Mouse (Mus musculus) heart, embryonic 10.5 days (tissue): ENCODE results near the gene Rhno1. TPM values are rescaled to one million over a fixed set of nuclear protein-coding genes. Genes with fewer than 3 reads are reported as not detected.

ENCODE experiments used
- DNase-seq: peaks from one replicate; pipeline ENCODE4 v3.0.0-alpha.2; 2017; ENCODE audit warnings: low spot score
- H3K27ac ChIP-seq: fragments of 300-500 bp; sonication (generic); 2 replicates; pipeline ENCODE4 v1.5.1; 2016; ENCODE audit warnings: mild to moderate bottlenecking
- H3K27me3 ChIP-seq: fragments of 300-500 bp; sonication (generic); 2 replicates; pipeline ENCODE4 v1.6.1; 2016; ENCODE audit warnings: mild to moderate bottlenecking; ENCODE audit not compliant: poor library complexity, insufficient read depth, severe bottlenecking
- H3K36me3 ChIP-seq: fragments of 300-500 bp; sonication (generic); 2 replicates; pipeline ENCODE4 v1.6.1; 2016; ENCODE audit warnings: mild to moderate bottlenecking, moderate library complexity
- H3K4me1 ChIP-seq: fragments of 300-500 bp; sonication (generic); 2 replicates; pipeline ENCODE4 v1.6.1; 2016; ENCODE audit warnings: mild to moderate bottlenecking
- H3K4me3 ChIP-seq: fragments of 300-500 bp; sonication (generic); 2 replicates; pipeline ENCODE4 v1.5.1; 2016; ENCODE audit warnings: mild to moderate bottlenecking, moderate library complexity
- H3K9me3 ChIP-seq: fragments of 300-500 bp; sonication (generic); 2 replicates; pipeline ENCODE4 v1.6.1; 2016; ENCODE audit warnings: mild to moderate bottlenecking, moderate library complexity
- WGBS: fragments of 180-500 bp; shearing (Covaris S2); methylation state at CpG from one replicate; pipeline ENCODE4 v1.1.7; 2016; 5-methylcytosine and 5-hydroxymethylcytosine counted together
- polyA plus RNA-seq: library from polyadenylated mRNA; unstranded; fragments of >200 nt; fragmentation: Nextera tagmentation; extraction: Ambion mirVana; gene quantifications from 2 replicates; pipeline ENCODE4 v1.2.1, GENCODE M21; 2016

Gene Rhno1
- polyA plus RNA-seq, 1 experiment from 2014 or later = 121 TPM

GRCm38 (mm10) chr6:128355201-128355681, 7.5 kb downstream of the Rhno1 start:
- Histone ChIP-seq H3K27ac (peak overlapping the region; percentile 91), H3K4me3 (peak overlapping the region; percentile 88), H3K36me3 (peaks cover 39% of the 10 kb centered on the region), H3K4me1 (peaks cover 9% of the 10 kb centered on the region; the same call in 1 of the 2 replicates), H3K9me3 (no peaks in the 10 kb centered on the region), H3K27me3 (no peaks in the 10 kb centered on the region)
- WGBS = 0% methylated on average over 28 of the region's 28 CpGs
- no peak for DNase-seq

DNA sequence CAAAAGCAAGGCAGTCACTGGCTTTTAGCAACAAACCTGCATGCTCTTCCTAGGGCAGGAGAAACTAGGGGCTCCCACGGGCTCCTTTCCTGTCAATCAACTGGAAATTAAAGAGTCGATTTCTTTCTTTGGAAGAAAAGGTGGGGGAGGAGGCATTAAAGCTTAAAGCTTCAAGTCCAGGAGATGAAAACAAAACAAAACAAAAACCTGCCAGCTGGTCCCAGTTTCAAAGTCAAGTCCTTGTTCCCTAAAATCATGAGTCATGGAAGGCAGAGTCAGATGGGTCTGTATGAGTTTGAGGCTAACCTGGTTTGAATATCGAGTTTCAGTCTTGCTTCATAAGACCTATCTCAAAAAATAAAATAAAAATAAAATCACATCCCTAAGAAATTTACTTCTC, 8.6 kb downstream of the Rhno1 start:
- H3K27ac ChIP-seq = no peak overlapping the region
- DNase-seq = no peak

DNA sequence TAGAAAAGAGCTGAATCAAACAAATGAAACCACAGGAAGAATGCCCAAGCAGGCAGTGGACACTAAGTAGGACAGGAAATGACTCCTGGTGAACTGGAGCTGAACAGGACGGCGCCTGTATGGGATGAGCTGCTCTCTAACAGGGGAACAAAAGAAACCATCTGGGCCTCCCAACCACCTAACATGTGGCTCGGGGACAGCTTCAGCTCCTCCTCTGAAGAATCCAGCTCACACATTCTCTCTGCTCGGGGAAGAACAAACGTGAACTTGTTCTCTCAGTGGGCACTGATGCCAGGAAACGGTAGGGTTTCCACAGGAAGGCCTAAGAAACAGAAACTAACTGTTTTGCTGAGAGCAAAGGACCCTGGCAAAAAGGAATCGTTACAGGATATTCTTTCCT, 13.0 kb downstream of the Rhno1 start:
- H3K27me3 ChIP-seq = no peaks in the 10 kb centered on the region

More for the DNA sequence above, 8.6 kb downstream of the Rhno1 start:
- Histone ChIP-seq H3K9me3 (no peaks in the 10 kb centered on the region), H3K36me3 (peaks cover 39% of the 10 kb centered on the region), H3K4me3 (no peak overlapping the region), H3K27me3 (no peaks in the 10 kb centered on the region), H3K4me1 (peaks cover 7% of the 10 kb centered on the region; the same call in 1 of the 2 replicates)
- 69% methylated on average over 3 of the region's 3 CpGs for WGBS

GRCm38 (mm10) chr6:128346782-128347181, 15.9 kb downstream of the Rhno1 start:
- Histone ChIP-seq H3K27me3 (no peaks in the 10 kb centered on the region), H3K36me3 (peaks cover 17% of the 10 kb centered on the region), H3K4me3 (no peak overlapping the region), H3K4me1 (peaks cover 7% of the 10 kb centered on the region; the same call in 1 of the 2 replicates), H3K9me3 (no peaks in the 10 kb centered on the region), H3K27ac (no peak overlapping the region)
- 91% methylated on average over 6 of the region's 6 CpGs for WGBS
- DNase-seq = no peak

More for the DNA sequence above, 13.0 kb downstream of the Rhno1 start:
- 60% methylated on average over 7 of the region's 7 CpGs for WGBS
- no peaks in the 10 kb centered on the region for H3K9me3 ChIP-seq
- peak overlapping the region; percentile 59 for H3K27ac ChIP-seq
- H3K36me3 ChIP-seq = peaks cover 13% of the 10 kb centered on the region
- DNase-seq = no peak
- peaks cover 5% of the 10 kb centered on the region; the same call in 1 of the 2 replicates for H3K4me1 ChIP-seq
- H3K4me3 ChIP-seq = no peak overlapping the region

- no peaks in the 10 kb centered on the region for H3K9me3 ChIP-seq
- no peak for DNase-seq
- peaks cover 7% of the 10 kb centered on the region; the same call in 1 of the 2 replicates for H3K4me1 ChIP-seq
- no peaks in the 10 kb centered on the region for H3K27me3 ChIP-seq
- H3K36me3 ChIP-seq = peaks cover 11% of the 10 kb centered on the region
- no peak overlapping the region for H3K4me3 ChIP-seq
- 88% methylated on average over 10 of the region's 10 CpGs for WGBS
- H3K27ac ChIP-seq = no peak overlapping the region
Observed at GRCm38 (mm10) chr6:128345623-128346022, 17.1 kb downstream of the Rhno1 start.

GRCm38 (mm10) chr6:128341956-128342723, 20.6 kb downstream of the Rhno1 start:
- no peak for DNase-seq
- 93% methylated on average over 11 of the region's 11 CpGs for WGBS

DNA sequence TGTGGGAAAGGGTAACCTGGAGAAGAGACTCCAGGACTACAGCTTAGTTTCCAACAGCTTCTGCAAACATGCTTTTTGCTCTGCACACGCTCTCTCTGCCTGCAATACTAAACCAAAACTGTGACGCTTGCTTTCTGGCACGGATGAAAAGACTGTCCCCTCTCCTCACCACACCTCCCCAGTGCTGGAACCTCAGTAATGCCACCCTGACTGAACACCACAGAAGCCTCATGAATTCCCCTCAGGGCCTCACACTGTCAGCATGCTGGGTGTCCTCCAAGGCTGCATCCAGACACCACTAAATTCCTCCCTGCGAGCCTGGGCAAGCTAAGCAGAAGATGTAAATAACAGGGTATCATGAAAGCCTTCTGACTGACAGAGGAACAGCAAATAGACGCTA, 23.8 kb downstream of the Rhno1 start:
- Histone ChIP-seq H3K36me3 (peaks cover 22% of the 10 kb centered on the region), H3K4me3 (no peak overlapping the region), H3K27ac (0 out of 2 replicates have a peak overlapping the region, but pooled peaks have one; percentile 22), H3K4me1 (peaks cover 31% of the 10 kb centered on the region), H3K9me3 (no peaks in the 10 kb centered on the region), H3K27me3 (no peaks in the 10 kb centered on the region)
- no peak for DNase-seq
- WGBS = 53% methylated on average over 5 of the region's 5 CpGs

More at GRCm38 (mm10) chr6:128341956-128342723, 20.6 kb downstream of the Rhno1 start:
- H3K27me3 ChIP-seq = no peaks in the 10 kb centered on the region
- H3K4me1 ChIP-seq = peaks cover 20% of the 10 kb centered on the region
- H3K36me3 ChIP-seq = peaks cover 12% of the 10 kb centered on the region
- no peak overlapping the region for H3K4me3 ChIP-seq
- no peaks in the 10 kb centered on the region for H3K9me3 ChIP-seq
- no peak overlapping the region for H3K27ac ChIP-seq

- Histone ChIP-seq H3K9me3 (no peaks in the 10 kb centered on the region), H3K27ac (no peak overlapping the region), H3K36me3 (peaks cover 30% of the 10 kb centered on the region), H3K4me3 (no peak overlapping the region), H3K4me1 (peaks cover 26% of the 10 kb centered on the region), H3K27me3 (no peaks in the 10 kb centered on the region)
- 85% methylated on average over 7 of the region's 7 CpGs for WGBS
- no peak for DNase-seq
Observed at GRCm38 (mm10) chr6:128337467-128337866, 25.2 kb downstream of the Rhno1 start.

- Histone ChIP-seq H3K36me3 (peaks cover 48% of the 10 kb centered on the region), H3K4me1 (peaks cover 22% of the 10 kb centered on the region), H3K9me3 (peaks cover 9% of the 10 kb centered on the region; the same call in 1 of the 2 replicates), H3K4me3 (no peak overlapping the region), H3K27me3 (no peaks in the 10 kb centered on the region), H3K27ac (peak overlapping the region; percentile 62)
- DNase-seq = peak; percentile 86
- WGBS = 27% methylated on average over 12 of the region's 12 CpGs
Observed at GRCm38 (mm10) chr6:128334397-128335124, 28.1 kb downstream of the Rhno1 start.

- peak; percentile 76 for DNase-seq
- no peaks in the 10 kb centered on the region for H3K27me3 ChIP-seq
- peaks cover 25% of the 10 kb centered on the region for H3K36me3 ChIP-seq
- H3K4me3 ChIP-seq = no peak overlapping the region
- no peaks in the 10 kb centered on the region for H3K9me3 ChIP-seq
- 14% methylated on average over 4 of the region's 4 CpGs for WGBS
- no peak overlapping the region for H3K27ac ChIP-seq
- no peaks in the 10 kb centered on the region for H3K4me1 ChIP-seq
Observed at GRCm38 (mm10) chr6:128318317-128318716, 44.4 kb downstream of the Rhno1 start.

- Histone ChIP-seq H3K4me1 (no peaks in the 10 kb centered on the region), H3K4me3 (no peak overlapping the region), H3K27ac (no peak overlapping the region), H3K36me3 (no peaks in the 10 kb centered on the region), H3K9me3 (no peaks in the 10 kb centered on the region), H3K27me3 (no peaks in the 10 kb centered on the region)
- 75% methylated on average over 8 of the region's 8 CpGs for WGBS
- DNase-seq = no peak
Observed at GRCm38 (mm10) chr6:128315597-128315996, 47.1 kb downstream of the Rhno1 start.

GRCm38 (mm10) chr6:128314796-128315195, 47.9 kb downstream of the Rhno1 start:
- Histone ChIP-seq H3K27ac (no peak overlapping the region), H3K36me3 (no peaks in the 10 kb centered on the region), H3K9me3 (no peaks in the 10 kb centered on the region), H3K4me3 (no peak overlapping the region), H3K27me3 (no peaks in the 10 kb centered on the region), H3K4me1 (no peaks in the 10 kb centered on the region)
- DNase-seq = peak; percentile 64
- WGBS = 77% methylated on average over 6 of the region's 6 CpGs

DNA sequence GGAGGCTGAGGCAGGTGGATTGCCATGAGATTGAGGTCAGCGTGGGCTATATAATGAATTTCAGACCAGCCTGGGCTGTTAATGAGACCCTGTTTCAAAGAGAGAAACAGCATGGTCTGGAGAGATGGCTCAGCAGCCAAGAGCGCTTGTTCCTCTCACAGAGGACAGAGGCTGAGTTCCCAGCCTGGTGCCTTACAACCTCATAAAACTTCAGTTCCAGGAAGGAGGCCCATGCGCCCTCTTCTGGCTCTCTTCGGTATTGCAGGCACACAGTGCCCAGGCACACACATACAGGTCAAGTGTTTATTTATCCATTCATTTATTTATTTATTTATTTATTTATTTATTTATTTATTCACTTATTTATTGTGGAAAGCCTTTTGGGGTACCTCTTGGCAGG, 54.4 kb downstream of the Rhno1 start:
- H3K4me3 ChIP-seq = no peak overlapping the region
- H3K27me3 ChIP-seq = 0 out of 2 replicates have a peak, but pooled peaks cover 6% of the 10 kb centered on the region
- WGBS = 29% methylated on average over 4 of the region's 4 CpGs

More for the DNA sequence above, 54.4 kb downstream of the Rhno1 start:
- no peaks in the 10 kb centered on the region for H3K36me3 ChIP-seq
- peak; percentile 84 for DNase-seq
- no peaks in the 10 kb centered on the region for H3K4me1 ChIP-seq
- H3K9me3 ChIP-seq = no peaks in the 10 kb centered on the region
- H3K27ac ChIP-seq = no peak overlapping the region
